25 mouse cellular contexts compared by ENCODE assay signal in genomic region chr16:43625289-43625688, GRCm38 (mm10). TPM values are rescaled to one million over a fixed set of nuclear protein-coding genes. Genes with fewer than 3 reads are reported as not detected.
DNase-seq lines count a peak whose midpoint lies in the region; ATAC-seq and TF ChIP-seq lines count a peak whose summit lies in the region.
"Had no signal": no experiment of that assay in that cellular context is flagged by ENCODE, and none has a peak within 500 bp of the region (broad histone marks: within the 10 kb centered on the region; RNA-seq: fewer than 3 reads in every experiment).

No protein-coding gene starts in this region.

- intact Hi-C loops in heart, adult 2 months (cut with DNase I): no loop called here
- intact Hi-C loops in heart, postnatal 10 days (cut with DNase I): no loop called here

- H3K9ac ChIP-seq in forebrain, embryonic 15.5 days (replicated peaks): no peak overlapping the region
- H3K9ac ChIP-seq in forebrain, postnatal 0 days: no peak overlapping the region
- no peak overlapping the region for H3K9ac ChIP-seq in heart, embryonic 13.5 days
- no peak overlapping the region for H3K9ac ChIP-seq in heart, adult 2 months (ENCODE audit: low read depth, low read length)
- H3K9ac ChIP-seq: liver, embryonic 14.5 days had no signal

- no peaks in the 10 kb centered on the region for H3K27me3 ChIP-seq in forebrain, embryonic 15.5 days
- H3K27me3 ChIP-seq in forebrain, postnatal 0 days (ENCODE audit: insufficient read depth, low read length): no peaks in the 10 kb centered on the region
- H3K27me3 ChIP-seq in heart, embryonic 13.5 days (replicated peaks): no peaks in the 10 kb centered on the region
- H3K27me3 ChIP-seq in heart, adult 2 months (ENCODE audit: control insufficient read depth, insufficient read depth, low read length): no peaks in the 10 kb centered on the region

- H3K9me3 ChIP-seq in forebrain, embryonic 15.5 days: no peaks in the 10 kb centered on the region
- no peaks in the 10 kb centered on the region for H3K9me3 ChIP-seq in forebrain, postnatal 0 days (ENCODE audit: low read length)
- H3K9me3 ChIP-seq in heart, embryonic 13.5 days: no peaks in the 10 kb centered on the region

- no peak for TF ChIP-seq EP300 in heart, adult 2 months (IDR thresholded peaks at IDR 0.05; ENCODE audit: insufficient read depth, low read depth, low read length)

- peaks cover 43% of the 10 kb centered on the region for H3K4me1 ChIP-seq in forebrain, embryonic 15.5 days
- 0 out of 2 replicates have a peak, but pooled peaks cover 2% of the 10 kb centered on the region for H3K4me1 ChIP-seq in forebrain, postnatal 0 days (ENCODE audit: insufficient read depth)
- peaks cover 36% of the 10 kb centered on the region for H3K4me1 ChIP-seq in heart, embryonic 13.5 days
- peaks cover 13% of the 10 kb centered on the region for H3K4me1 ChIP-seq in heart, adult 2 months (ENCODE audit: control insufficient read depth, insufficient read depth, low read length)

- no peak for DNase-seq in forebrain, postnatal 0 days
- no peak for DNase-seq in heart, adult 2 months
- peak; percentile 66 for DNase-seq in adipocyte (ENCODE audit: low spot score)
- peak; percentile 40 to 43 for DNase-seq in heart, postnatal 10 days
- no peak for DNase-seq in adrenal gland, adult 8-10 months
- DNase-seq: adrenal gland, postnatal 25 days; B cell, adult 2 months; cerebellum, adult 8-10 months; thymus, postnatal 36 days had no signal

- peaks cover 12% of the 10 kb centered on the region; the same call in 1 of the 2 replicates for H3K36me3 ChIP-seq in forebrain, embryonic 15.5 days
- H3K36me3 ChIP-seq in forebrain, postnatal 0 days (ENCODE audit: insufficient read depth): peaks cover 15% of the 10 kb centered on the region
- peaks cover 3% of the 10 kb centered on the region; the same call in 1 of the 2 replicates for H3K36me3 ChIP-seq in heart, embryonic 13.5 days
- H3K36me3 ChIP-seq in heart, adult 2 months (ENCODE audit: control insufficient read depth, insufficient read depth, low read length): peaks cover 30% of the 10 kb centered on the region

- H3K4me3 ChIP-seq in forebrain, embryonic 15.5 days: no peak overlapping the region
- H3K4me3 ChIP-seq in forebrain, postnatal 0 days (ENCODE audit: low read depth, low read length): no peak overlapping the region
- no peak overlapping the region for H3K4me3 ChIP-seq in heart, embryonic 13.5 days
- no peak overlapping the region for H3K4me3 ChIP-seq in heart, adult 2 months

- ATAC-seq in forebrain, embryonic 15.5 days (replicated peaks): no peak
- no peak for ATAC-seq in forebrain, postnatal 0 days
- no peak for ATAC-seq in heart, embryonic 13.5 days (ENCODE audit: extremely low read depth, insufficient number of reproducible peaks, low FRiP score, low TSS enrichment)
- ATAC-seq in erythroblast, adult 5-6 weeks (replicated peaks; ENCODE audit: low FRiP score, poor library complexity, severe bottlenecking): no peak
- ATAC-seq: hindbrain, embryonic 16.5 days; intestine, postnatal 0 days; lung, postnatal 0 days; midbrain, embryonic 16.5 days had no signal

- WGBS in forebrain, embryonic 15.5 days: 74% methylated on average over 2 of the region's 2 CpGs
- 71% methylated on average over 2 of the region's 2 CpGs for WGBS in forebrain, postnatal 0 days
- 64% methylated on average over 2 of the region's 2 CpGs for WGBS in heart, embryonic 13.5 days
- 70% methylated on average over 2 of the region's 2 CpGs for WGBS in heart, adult 2 months

- H3K79me2 ChIP-seq in heart, adult 2 months (replicated peaks; ENCODE audit: control insufficient read depth, insufficient read depth, low read length): peaks cover 2% of the 10 kb centered on the region; the same call in 1 of the 2 replicates

- H3K4me2 ChIP-seq in forebrain, embryonic 15.5 days (replicated peaks): no peak overlapping the region
- no peak overlapping the region for H3K4me2 ChIP-seq in forebrain, postnatal 0 days (ENCODE audit: low read depth)
- H3K4me2 ChIP-seq in heart, embryonic 13.5 days: no peak overlapping the region

- peak overlapping the region; percentile 80 for H3K27ac ChIP-seq in forebrain, embryonic 15.5 days (replicated peaks)
- no peak overlapping the region for H3K27ac ChIP-seq in forebrain, postnatal 0 days (ENCODE audit: low read depth, low read length)
- peak overlapping the region; percentile 12; the same call in 1 of the 2 replicates for H3K27ac ChIP-seq in heart, embryonic 13.5 days (replicated peaks)
- no peak overlapping the region for H3K27ac ChIP-seq in heart, adult 2 months
- H3K27ac ChIP-seq: liver, embryonic 14.5 days had no signal

- no peak for TF ChIP-seq POLR2A in heart, adult 2 months (IDR thresholded peaks at IDR 0.05; ENCODE audit: insufficient read depth, low read depth, low read length)

- no peak for TF ChIP-seq CTCF in forebrain, postnatal 0 days (IDR thresholded peaks at IDR 0.05; ENCODE audit: low read depth)
- no peak for TF ChIP-seq CTCF in heart, adult 2 months (IDR thresholded peaks at IDR 0.05)

RNA-seq across cellular contexts. Expression of gene Tigit, which starts 38.7 kb away (rescaled TPM):
- 0.20 TPM in 1 of 2 replicates, not detected in the other for polyA plus RNA-seq in forebrain, embryonic 15.5 days (2015; fragmentation: Nextera tagmentation; extraction: Ambion mirVana)
- total RNA-seq in forebrain, postnatal 0 days (2014; rRNA removed): 0.54 TPM in 1 of 2 replicates, not detected in the other
- polyA plus RNA-seq in forebrain, postnatal 0 days (2015; fragmentation: Nextera tagmentation; extraction: Ambion mirVana): 0.17 TPM in 1 of 2 replicates, not detected in the other
- polyA plus RNA-seq in heart, embryonic 13.5 days (2015; fragmentation: Nextera tagmentation; extraction: Ambion mirVana): not detected in 2 replicates
- not detected for total RNA-seq in heart, adult 2 months (2021)
- polyA plus RNA-seq in heart, adult 2 months (2012; rRNA removed): 0.20 TPM in 1 of 2 replicates, not detected in the other
- not detected for total RNA-seq in heart, postnatal 10 days (2021)
- total RNA-seq in adrenal gland, adult 8-10 months (2022): under 1 TPM in 1 of 4 experiments, not detected in 3; 0.32 TPM
- total RNA-seq in erythroblast, adult 5-6 weeks (2015; ENCODE audit: low replicate concordance): not detected in 2 replicates
- not detected in 2 replicates for total RNA-seq in erythroblast, adult 5-6 weeks (2017; ENCODE audit: low replicate concordance)
- total RNA-seq: adrenal gland, postnatal 25 days; common myeloid progenitor, adult 5-6 weeks; layer of hippocampus, adult 18-20 months; left cerebral cortex, adult 18-20 months; megakaryocyte progenitor cell, adult 5-6 weeks had no signal
- polyA plus RNA-seq: heart, embryonic 14.5 days; hindbrain, embryonic 16.5 days; intestine, postnatal 0 days; kidney, embryonic 16.5 days; limb, embryonic 11.5 days; liver, embryonic 14.5 days; lung, postnatal 0 days; midbrain, embryonic 16.5 days; testis, adult 2 months had no signal

Comparison
In these comparisons a context has a peak if more than half of its experiments do, and no peak if none do; other contexts are left out.
1. H3K27ac ChIP-seq: peak in forebrain, embryonic 15.5 days (single experiment) and heart, embryonic 13.5 days (single experiment); none in forebrain, postnatal 0 days (single experiment) and heart, adult 2 months (single experiment).
2. DNase-seq: peak in adipocyte (single experiment) and heart, postnatal 10 days (2 of 2); none in forebrain, postnatal 0 days (single experiment), heart, adult 2 months (0 of 2) and adrenal gland, adult 8-10 months (single experiment).